Mouse (Mus musculus): ENCODE results near the gene 4930442H23Rik.

DNA sequence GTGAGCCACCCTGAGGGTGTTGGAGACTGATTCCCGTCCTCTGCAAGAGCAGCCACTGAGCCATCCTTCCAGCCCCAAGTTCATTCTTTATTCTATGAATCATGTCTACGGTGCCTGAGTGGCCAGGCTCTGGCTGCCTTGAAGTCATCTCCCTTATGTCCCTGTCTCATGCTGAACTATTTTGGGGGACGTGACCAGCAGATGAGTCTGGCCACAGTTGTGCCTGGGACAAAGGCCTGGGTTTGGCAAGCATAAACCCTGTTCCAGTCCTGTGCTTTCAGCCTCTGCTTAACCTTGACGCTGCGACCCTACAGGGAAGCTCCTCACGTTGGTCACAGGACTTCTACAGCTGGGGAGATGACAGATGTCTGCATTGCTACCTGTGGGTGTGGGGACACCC lies 13.7 kb upstream of the 4930442H23Rik start:
- TF ChIP-seq CTCF (IDR thresholded peaks at IDR 0.05; ENCODE audit: low read depth) (no peak), EP300 (IDR thresholded peaks at IDR 0.05; ENCODE audit: low read depth) (no peak)

All from liver, postnatal 0 days (tissue).